Mouse (Mus musculus): Measurements from ENCODE around the gene Tnik.

GRCm38 (mm10) chr3:28606741-28607140 lies 343.7 kb downstream of the Tnik start:
- TF ChIP-seq CTCF (IDR thresholded peaks at IDR 0.05; ENCODE audit: low read depth, low read length) (no peak), EP300 (IDR thresholded peaks at IDR 0.05; ENCODE audit: insufficient read depth, low read depth, low read length) (no peak)
